Mouse (Mus musculus) skeletal muscle tissue, adult 2 months (tissue): ENCODE results near the gene Obp2b.
"Not testable (repeated sequence)": the region's sequence is repeated elsewhere in the genome, so short reads cannot be mapped to it uniquely, and the experiment has no call there.

Experiments
- DNase-seq: peaks from one replicate; pipeline ENCODE4 v3.0.0-alpha.2; 2012; ENCODE audit warnings: low read depth, low spot score

Obp2b gene

DNA sequence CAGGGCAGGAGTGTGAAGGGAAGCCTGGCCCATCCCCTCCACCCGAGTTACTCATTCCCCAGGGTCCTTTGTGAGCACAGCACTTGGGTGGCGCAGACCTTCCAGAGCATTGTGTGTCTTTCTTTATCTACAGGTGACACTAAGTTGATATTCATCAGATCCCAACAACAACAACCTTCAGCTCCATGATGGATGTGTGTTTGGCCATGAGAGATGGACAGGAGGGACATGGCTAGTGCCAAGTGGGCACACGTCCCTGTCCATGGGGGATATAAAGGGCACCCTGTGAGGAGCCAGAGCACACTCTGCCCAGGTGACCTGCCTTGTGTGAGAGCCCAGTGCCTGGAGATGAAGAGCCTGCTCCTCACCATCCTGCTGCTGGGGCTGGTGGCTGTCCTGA is at the start of gene Obp2b:
Obp2b (plus strand) TSS at position 301 of the 400 bp plus-strand sequence.
- DNase-seq: not testable (repeated sequence)

DNA sequence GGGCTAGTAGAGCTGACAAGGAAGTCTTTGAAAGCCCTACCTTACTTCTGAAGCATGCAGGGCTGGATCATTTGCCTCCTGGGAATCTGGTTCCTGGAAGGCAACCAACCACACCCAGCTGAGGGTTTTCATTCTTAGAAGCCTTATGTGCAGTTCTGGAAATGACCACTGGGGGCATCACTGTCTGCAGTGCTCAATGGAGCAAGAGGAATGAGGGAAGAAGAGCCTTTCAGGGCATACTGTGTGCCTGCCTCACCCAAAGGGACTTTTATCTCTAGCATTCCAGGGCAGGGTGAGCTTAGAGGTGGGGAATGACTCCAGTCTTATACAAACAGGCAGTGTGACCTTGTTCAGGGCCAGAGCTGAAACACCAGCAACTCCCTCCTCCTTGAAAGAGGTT is 42.2 kb upstream of the Obp2b start:
- DNase-seq: peak; percentile 36

DNA sequence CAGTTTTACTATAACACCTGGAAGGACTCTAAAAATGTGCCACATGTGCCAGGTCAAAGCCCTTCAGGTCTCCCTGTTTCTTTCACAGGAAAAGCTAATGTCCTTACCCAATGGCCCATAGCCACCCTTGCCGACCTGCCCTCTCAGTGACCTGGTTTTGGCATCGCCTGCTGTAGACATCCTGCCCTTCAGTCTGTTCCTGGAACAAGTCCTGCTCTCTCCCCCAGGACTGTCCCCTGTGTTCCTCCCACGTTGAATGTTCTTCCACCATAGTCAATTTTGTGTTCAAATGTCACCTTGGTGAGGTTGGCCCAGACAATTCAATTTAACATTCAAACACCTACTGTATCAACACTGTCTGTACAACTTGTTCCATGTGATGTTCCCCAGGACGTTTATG is 39.9 kb upstream of the Obp2b start:
- no peak for DNase-seq

DNA sequence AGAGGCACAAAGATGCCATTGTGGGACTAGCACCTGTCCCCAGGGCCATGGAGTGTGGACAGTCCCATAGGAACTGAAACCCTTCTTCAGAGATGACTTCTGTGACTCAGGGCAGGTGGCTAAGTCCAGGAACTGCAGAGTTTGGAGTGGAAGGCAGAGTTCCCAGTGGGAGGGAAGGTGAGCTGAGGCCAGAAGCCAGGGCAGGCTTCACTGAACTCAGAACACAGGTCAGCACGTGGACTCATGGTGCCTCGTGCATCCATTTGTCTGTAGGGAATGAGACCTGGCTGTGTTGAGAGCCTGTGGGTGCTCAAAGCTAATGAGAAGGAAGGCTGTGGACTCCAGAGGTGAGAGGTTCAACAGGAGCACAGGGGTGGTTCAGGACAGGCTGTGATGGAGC is 38.1 kb upstream of the Obp2b start:
- no peak for DNase-seq

DNA sequence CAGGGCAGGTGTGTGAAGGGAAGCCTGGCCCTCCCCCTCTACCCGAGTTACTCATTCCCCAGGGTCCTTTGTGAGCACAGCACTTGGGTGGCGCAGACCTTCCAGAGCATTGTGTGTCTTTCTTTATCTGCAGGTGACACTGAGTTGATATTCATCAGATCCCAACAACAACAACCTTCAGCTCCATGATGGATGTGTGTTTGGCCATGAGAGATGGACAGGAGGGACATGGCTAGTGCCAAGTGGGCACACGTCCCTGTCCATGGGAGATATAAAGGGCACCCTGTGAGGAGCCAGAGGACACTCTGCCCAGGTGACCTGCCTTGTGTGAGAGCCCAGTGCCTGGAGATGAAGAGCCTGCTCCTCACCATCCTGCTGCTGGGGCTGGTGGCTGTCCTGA is 37.1 kb upstream of the Obp2b start, which contains the start of gene Obp2a:
Obp2a (plus strand) TSS at position 301 of the 400 bp plus-strand sequence.
- DNase-seq: not testable (repeated sequence)

DNA sequence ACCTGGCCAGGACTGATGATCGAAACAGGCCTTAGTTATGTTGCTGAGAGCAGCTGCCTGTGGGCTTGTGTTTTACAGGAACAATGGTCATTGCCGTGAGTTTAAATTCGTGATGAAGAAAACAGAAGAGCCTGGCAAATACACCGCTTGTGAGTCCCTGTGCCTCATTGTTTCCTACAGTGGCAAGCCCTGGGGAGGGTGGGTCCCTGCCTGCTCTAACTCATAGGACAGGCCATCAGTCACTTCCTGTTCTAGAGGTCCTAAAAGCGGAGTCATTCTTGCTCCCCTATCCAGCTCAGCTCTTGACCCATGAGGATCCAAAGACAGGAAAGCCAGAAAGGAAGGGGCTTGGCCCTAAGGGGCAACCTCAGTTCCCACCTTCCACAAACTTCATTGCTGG is 35.8 kb upstream of the Obp2b start:
- no peak for DNase-seq

DNA sequence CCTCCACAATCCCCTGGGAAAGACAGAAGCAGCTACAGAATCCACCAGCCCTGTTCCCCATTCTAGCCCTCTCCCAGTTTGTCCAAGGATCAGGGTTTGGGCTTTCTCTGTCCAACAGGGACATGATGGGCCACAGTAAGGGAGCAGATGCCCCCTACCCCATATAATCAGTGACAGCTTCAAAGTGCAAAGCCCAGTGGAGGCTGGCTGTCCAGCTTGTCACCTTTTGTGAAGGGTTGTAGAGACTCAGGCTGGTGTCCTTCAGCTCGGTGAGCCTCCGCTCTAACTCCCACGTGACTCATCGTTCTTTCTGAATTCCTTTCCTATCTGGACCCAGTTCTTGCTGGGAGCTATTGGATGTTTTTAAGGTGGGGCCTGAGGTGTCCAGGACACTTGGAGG is 33.1 kb upstream of the Obp2b start:
- no peak for DNase-seq

DNA sequence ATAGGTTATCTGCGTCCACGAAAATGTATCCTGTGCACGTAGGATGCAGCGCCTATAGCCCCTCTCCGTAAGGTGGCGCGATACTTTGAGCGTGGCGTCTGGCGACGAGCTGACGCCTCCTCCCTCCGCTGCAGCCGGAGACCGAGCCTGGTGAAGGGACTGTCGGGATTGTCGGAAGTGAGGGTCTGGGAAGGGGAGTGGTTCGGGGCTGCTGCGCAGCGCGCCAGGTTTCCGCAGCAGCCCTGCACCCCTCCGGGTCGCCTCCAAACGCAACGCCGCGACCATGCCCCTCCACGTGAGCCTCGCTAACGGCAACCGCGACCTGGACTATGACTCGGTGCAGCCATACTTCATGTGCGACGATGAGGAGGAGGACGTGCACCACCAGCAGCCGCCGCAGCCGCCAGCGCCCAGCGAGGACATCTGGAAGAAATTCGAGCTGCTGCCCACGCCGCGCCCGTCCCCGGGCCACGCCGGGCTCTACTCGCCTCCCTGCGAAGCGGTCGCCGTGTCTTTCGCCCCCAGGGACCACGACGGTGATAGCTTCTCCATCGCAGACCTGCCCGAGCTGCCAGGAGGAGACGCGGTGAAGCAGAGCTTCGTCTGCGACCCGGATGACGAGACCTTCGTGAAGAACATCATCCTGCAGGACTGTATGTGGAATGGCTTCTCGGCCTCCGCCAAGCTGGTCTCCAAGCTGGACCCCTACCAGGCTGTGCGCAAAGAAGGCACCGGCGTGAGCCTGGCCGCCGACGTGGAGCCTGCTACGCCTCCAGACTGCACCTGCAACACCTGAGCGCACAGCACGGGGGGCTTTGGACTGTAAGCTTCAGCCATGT is 29.9 kb upstream of the Obp2b start, which contains the start of gene Bmyc:
Bmyc (plus strand) TSS at position 97 of the 839 bp plus-strand sequence.
- DNase-seq: peak; percentile 48

DNA sequence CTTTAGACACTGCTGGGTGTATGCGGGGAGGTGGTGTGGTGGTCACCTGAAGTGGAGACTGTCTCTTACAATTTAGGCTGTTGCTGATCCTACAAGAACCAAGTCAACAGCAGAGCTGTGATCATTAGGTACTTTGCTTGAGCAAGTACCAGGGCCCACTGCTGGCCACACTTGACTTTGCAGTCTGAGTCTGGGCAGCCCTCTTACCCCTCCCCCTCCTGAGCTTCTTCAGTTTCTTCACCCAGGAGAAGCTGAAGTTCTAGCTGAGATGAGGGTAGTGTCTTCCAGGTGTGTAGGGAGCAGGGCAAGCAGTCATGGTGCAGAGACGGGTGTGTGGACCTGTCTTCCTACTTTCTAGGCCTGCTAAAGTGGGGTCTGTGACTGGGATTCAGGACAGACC is 28.7 kb upstream of the Obp2b start:
- peak; percentile 28 for DNase-seq

DNA sequence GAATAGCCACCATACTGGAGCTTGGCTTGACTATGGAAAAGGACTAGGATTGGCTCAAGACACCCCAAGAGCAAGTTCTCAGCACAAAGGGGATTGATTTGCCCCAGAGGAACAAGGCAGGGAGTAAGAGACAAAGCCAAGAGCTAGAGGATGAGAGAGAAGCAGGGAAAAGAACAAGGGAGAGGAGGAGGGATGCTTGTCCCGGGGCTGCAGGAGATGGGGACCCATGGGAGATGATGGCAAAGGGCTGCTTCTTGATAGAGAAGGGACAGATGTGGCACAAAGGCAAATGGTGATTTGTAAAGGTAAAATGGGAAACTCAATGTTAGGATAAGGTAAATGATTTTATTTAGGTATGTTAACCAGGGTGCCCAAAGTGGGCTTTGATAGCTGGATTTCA is 27.8 kb upstream of the Obp2b start:
- DNase-seq: not testable (repeated sequence)

DNA sequence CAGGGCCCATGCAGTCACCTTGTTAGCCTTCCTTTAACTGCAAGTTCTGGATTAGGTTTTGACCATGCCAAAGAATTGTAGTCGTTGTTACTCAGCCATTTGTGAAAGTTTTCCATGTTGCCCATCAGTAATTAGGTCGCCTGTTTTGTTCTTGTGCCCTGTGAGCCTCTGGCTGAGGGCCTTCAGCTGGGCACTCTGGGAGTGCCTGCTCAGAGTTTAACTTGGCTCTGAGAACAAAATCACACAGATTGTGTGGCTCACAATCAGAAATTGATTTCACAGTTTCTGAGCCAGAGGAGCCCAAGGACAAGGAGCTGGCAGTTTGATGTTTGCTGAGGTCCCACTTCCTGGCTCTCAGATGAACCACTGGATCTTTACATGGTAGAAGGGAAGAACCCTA is 27.0 kb upstream of the Obp2b start:
- not testable (repeated sequence) for DNase-seq

DNA sequence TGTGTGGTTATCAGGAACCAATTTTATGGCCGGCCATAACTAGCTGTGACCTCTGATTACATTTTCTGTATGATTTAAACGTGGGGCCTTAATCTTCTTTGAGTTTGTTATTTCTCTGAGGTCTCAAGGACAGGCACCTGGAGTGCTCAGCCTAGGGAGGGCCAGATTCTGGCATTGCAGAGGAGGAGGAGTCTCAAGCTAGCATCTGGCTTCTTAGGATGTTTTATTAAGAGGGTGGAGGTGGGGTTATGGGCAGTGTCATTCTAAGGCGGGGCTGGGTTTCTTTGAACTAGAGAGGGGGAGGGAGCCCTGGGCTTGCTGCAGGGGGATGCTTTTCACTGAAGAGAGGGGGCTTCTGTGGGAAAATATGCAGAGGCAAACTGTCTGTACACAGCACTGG is 25.2 kb upstream of the Obp2b start:
- not testable (repeated sequence) for DNase-seq

DNA sequence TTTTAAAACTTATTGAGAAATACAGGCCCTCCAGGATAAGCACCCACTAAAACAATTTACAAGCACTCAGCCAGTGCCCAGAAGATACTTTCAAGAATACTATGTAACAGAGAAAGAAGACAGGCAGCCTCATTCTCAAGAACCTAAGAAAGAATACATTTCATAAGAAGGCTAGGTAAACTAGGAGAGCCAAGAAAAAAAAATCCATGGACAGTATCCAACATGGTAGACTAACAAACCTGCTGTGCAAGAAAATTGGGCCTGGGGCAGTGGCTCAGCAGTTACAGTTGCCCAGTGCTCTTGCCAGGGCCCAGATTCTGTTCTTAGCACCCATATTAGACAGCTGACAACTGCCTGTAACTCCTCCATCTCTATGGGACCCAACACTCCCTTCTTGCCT is 19.6 kb upstream of the Obp2b start:
- no peak for DNase-seq

DNA sequence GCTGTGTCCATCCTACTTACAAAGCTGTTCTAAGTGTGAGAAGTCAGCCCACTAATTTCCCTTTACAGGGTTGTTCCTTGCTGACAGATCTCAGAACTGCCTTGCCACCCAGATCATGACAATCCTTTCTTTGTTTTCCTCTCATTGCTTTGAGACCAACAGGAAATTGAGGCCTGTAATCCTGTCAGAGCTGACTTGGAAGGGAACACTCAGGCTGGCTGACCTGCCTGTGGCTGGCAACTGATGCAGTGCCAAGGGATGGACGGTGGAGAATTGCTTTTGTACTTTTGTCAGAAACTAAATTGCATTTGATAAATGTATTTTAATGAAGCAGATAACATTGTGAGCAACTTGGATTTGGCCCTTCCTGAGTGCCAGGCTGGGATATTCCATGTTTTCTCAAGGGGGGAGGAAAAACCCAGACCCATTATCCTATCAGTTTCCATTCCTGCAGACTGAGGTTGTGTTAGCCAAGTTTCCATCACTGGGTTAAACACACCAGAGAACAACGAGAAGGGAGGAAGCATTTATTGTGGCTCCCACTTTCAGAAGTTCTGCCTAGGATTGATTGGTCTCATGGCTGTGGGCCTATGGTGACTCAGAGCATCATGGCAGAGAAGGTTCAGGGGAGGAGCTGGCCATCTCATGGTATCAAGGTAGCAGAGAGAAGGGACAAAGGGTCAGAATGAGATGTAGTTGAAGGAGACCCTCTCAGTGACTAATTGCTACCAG is 3.4 kb upstream of the Obp2b start:
- no peak for DNase-seq

DNA sequence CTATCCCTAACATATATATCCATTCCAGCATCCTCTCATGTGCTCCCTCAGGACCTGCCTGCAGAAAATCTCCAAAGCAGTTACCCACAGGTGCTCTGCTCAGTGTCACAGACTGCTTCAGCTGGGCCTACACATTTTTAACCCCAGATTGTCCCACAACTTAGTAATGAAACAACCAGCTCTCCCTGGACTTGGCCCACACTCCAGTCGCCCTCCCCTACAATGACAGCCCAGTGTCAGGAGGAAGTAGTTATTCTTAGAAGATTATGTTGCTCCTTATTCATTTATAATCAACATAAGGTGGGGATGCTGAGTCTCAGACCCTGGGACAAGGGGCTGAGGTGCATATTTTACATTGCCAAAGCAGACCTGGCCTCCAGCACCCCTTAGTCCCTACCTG is 4.9 kb downstream of the Obp2b start:
- DNase-seq: no peak

DNA sequence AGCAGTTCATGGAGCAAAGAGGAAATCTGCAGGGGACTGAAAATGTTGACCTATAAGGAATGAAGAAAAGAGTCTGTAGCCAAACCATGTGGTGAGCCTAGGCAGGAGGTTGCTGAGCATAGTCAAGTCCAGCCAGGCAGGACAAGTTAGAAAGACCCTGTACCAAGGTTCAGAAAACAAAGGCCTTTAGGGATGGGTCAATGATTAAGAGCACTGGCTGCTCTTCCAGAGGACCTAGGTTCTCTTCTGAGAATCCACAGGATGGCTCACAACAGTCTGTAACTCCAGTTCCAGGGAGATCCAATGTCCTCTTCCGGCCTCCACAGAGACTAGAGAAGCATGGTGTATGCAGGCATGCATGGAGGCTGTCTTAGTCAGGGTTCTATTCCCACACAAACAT is 17.4 kb downstream of the Obp2b start:
- no peak for DNase-seq

DNA sequence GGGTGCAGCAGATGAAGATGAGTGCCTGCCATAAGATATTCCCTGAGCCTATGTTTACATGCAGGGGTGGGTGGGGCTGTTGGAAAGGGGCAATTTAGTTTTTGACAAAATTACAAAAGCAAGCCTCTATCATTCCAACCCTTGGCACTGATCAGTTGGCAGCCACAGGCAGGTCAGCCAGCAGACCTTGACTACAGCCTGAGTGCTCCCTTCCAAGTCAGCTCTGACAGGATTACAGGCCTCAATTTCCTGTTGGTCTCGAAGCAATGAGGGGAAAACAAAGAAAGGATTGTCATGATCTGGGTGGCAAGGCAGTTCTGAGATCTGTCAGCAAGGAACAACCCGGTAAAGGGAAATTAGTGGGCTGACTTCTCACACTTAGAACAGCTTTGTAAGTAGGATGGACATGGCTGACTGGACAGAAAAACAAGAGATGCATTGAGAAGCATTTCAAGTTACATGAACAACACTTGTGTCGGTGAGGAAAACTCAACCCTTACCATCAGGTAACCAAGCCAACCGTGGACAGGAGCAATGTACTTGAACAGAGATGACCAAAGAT is 21.3 kb downstream of the Obp2b start:
- no peak for DNase-seq

DNA sequence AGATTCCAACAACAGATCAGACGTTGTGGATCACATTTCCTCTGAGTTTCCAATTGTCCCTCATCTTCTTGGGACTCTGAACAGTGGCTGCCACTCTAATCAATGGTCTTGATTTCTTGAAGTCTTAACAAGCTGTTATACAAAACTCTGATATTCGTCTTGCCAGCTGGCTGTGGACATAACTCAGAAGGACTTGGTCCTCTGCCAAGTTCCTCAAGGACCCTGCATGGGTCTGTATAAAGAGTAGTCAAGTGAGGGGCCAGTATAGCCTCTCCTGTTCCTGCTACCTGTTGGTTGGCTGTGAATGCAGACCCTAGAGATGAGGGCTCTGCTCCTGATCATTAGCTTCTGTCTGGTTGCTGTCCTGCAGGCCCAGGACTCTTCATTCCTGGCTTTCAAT is 28.5 kb downstream of the Obp2b start, which contains the start of gene Lcn3:
Lcn3 (plus strand) TSS at position 301 of the 400 bp plus-strand sequence.
- DNase-seq: no peak

DNA sequence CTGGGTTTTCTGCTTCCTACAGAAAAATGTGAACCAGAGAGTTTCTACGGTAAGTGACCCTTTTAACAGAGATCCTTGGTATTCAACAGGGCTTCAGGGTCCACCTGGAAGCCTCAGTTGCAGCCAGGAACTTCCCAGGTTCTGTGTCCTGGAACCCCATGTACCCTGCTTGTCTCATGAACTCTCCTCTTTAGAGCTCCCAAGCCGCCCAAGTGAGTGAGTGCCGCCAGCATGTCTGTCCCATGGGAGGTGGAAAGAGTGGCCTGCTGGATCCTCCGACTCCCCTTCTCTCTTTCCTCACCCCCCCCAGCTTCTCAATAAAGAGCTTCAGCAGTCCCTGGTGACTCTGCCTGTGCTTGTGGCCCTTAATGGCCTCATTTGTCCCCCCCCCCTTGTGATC is 31.0 kb downstream of the Obp2b start:
- DNase-seq: no peak

DNA sequence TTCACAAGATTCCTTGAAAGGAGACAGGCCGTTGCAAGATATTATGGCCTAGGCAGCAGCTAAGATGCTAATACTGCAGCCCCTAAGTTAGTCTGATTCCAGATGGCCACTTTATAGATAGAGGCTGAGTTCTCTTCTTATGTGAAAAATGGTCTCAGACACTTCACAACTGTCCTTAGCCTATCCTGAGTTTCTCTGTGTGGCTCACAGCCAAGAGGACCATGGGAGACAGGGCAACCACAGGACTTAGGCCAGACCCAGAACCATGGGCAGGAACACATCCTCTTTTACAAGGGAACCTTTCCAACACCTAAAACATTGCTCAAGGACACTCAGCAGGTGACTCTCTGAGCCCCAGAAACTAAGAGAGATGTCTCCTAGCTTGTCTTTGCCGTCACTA is 36.7 kb downstream of the Obp2b start:
- no peak for DNase-seq

DNA sequence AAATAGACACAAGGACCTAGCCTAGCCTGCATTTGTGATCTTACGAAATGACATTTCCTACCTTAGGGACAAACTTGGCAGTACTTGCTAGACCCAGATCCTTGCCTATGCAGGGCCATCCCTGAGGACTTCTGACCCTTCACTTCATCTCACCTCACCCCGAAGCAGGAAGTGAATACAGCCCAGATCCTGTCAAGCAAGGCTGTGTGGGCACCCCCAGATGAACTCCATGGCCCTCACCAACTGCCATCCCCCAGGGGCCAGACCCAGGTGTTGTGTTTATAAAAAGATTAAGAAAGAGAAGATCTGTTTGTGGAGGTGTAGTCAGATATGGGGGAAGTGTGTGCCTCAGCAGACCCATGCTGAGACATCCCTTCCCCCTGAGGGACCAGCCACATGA is 37.8 kb downstream of the Obp2b start:
- DNase-seq: no peak

DNA sequence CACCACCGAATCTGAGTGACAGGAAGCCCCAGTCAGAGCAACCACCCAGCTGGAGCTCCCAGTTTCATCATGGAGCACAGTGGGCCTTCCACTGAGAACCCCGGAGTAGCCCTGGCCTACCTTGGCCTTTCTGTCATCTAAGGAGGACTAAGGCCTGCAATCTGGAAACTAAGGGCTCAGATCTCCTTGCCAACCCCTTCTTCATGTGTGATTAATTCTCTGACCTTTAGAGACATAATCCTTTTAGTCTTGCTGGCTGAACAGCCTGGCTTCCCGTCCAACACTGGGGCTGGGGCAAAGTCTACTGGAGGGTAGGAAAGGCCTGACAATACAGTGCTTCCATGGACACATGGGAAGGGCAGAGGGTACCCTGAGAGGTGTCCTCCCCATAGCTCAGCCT is 39.2 kb downstream of the Obp2b start:
- no peak for DNase-seq
